Mouse (Mus musculus): Measurements from ENCODE around the gene Tceal9.
"Not testable (repeated sequence)": the region's sequence is repeated elsewhere in the genome, so short reads cannot be mapped to it uniquely, and the experiment has no call there.

Gene Tceal9

DNA sequence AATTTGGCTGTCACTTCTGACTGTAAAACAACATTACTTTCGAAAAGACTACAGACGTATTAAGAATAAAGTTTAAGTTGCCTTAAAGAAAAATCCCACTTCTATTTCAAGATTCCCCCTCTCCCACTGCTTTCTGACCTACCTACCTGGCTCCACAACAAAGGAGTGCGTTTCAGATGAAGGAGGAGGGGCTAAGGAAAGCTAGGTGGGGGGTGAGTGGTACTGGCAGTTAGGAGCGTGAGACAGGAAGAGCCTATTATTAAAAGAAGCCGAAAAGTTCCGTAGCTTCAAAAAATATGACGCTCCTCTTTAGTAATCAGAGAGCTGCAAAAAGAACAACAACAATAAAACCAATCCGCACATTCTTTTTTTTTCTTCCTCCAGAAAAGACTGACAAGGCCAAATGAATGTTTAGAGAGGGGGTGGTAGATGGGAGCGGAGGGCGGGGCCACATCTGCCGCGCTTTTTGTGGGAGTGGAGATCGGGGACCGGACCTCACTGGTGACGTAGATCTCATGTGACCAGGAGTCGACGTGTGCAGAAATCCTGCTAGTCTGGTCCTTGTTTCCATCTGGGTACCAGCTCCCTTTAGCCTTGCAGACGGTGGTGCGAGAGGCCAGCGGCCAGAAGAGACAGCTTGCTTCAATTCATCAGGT is at the start of gene Tceal9:
Tceal9 (plus strand) TSS at position 506 of the 656 bp plus-strand sequence.
- CTCF ChIA-PET: no interaction called here

DNA sequence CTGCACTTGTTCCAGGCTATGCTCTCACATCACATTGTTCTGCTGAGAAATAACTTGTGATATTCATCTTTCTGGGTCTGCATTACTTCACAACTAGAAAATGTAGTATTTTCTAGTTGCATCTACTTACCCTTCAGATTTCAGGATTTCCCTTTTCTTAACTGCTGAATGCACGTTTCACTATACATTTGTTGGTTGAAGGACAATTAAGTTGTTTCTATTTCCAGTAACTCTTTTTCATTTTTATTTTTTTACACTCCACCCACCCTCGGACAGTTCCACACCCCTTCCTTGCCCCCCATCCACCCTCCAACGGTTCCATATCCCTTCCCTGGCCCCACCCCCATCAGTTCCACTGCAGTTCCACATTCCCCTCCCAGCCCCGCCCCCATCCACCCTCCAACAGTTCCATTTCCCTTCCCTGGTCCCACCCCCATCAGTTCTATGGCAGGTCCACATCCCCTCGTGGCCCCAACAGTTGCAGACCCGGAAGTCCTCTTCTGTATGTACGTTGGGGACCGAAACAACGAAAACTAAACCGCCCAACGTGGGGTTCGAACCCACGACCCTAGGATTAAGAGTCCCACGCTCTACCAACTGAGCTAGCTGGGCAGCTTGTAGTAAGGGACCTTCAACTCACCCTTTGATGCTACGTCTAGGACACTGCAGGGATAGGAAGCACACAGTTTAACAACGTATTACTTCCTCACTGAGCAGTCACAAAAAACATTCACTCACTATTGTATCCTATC is 49.5 kb upstream of the Tceal9 start:
- CTCF ChIA-PET: no interaction called here

DNA sequence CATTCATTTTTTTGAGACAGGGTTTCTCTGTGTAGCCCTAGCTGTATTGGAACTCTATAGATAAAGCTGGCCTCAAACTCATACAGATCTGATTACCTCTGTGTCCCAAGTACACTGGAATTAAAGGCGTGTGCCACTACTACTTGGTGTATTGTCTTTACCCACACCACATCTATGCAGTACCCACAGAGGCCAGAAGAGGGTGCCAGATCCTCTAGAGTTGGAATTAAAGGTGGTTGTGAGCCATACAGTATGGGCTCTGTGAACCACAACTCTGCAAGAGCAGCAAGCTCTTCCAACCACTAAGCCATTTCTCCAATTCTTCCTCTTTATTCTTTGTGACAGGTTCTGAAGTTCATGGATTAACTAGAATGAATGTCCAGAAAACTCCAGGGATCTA is 48.0 kb upstream of the Tceal9 start:
- CTCF ChIA-PET: no interaction called here

DNA sequence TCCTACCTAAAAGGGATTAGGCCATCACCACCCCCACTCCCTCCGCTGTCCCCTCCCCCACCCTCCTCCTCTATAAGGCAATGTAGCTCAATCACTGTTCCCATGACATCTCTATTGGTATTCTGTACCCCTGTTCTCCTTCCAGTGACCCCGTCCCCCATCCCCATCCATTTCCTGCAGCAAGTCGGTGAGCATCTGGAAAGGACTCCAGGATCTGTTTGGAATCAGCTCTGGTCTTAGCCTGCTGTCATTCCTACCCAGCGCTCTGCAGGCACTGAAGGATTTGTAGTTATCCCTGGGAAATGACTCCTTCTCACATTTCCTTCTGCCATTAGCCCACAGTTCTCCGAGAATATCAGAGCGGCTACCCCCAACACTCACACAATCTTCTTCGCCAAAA is 41.6 kb upstream of the Tceal9 start:
- CTCF ChIA-PET: no interaction called here

DNA sequence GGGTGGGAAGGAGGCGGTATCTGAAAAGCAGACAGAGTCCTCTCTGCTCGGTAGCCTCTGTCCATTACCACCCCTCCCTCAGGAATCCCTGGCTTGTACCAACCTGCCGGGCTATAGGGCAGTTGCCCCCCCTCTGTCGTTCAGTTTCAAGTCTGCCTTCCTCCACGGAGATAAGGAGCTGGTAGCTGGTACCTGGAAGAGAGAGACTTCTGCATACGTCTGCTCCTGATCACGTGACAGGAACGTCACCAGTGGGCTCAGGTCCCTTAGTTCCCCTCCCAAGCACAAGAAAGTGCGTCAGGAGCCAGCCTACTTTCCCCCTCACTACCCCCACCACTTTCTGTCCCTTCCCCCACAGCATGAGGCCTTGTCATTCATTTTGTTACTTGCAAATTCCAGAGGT is 41.2 kb upstream of the Tceal9 start, which contains the start of gene Tceal5:
Tceal5 (minus strand) TSS at position 213 of the 403 bp plus-strand sequence.
- CTCF ChIA-PET: no interaction called here

DNA sequence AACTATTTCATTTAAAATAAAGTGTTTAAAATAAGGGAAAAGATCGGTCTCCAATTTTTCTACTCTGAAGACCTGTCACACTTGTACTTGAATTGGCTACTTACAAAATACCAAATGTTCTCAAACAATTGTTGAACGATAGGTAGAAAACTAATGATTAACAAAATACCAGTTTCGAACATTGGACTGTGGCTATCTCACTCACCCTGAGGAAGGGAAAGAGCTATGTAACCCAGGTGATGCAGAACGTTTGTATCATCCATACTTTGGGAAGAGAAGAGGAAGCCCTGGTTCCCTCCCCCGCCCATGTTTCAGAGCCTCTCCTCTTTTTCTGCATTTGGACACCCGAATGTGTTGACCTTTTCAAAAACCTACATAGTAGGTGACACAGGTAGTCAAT is 40.5 kb upstream of the Tceal9 start:
- CTCF ChIA-PET: no interaction called here

DNA sequence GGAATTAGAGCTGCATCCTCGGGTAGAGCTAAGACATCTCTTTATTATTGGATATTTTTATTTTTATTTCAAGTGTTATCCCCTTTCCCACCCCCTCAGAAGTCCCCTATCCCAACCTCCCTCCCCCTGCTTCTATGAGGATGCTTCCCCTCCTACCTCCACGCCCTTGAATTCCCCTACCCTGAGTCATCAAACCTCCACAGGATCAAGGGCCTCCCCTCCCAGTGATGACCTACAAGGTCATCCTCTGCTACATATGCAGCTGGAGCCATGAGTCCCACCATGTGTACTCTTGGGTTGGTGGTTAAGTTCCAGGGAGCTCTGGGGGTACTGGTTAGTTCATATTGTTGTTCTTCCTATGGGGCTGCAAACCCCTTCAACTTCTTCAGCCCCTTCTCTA is 31.5 kb upstream of the Tceal9 start:
- CTCF ChIA-PET: no interaction called here

DNA sequence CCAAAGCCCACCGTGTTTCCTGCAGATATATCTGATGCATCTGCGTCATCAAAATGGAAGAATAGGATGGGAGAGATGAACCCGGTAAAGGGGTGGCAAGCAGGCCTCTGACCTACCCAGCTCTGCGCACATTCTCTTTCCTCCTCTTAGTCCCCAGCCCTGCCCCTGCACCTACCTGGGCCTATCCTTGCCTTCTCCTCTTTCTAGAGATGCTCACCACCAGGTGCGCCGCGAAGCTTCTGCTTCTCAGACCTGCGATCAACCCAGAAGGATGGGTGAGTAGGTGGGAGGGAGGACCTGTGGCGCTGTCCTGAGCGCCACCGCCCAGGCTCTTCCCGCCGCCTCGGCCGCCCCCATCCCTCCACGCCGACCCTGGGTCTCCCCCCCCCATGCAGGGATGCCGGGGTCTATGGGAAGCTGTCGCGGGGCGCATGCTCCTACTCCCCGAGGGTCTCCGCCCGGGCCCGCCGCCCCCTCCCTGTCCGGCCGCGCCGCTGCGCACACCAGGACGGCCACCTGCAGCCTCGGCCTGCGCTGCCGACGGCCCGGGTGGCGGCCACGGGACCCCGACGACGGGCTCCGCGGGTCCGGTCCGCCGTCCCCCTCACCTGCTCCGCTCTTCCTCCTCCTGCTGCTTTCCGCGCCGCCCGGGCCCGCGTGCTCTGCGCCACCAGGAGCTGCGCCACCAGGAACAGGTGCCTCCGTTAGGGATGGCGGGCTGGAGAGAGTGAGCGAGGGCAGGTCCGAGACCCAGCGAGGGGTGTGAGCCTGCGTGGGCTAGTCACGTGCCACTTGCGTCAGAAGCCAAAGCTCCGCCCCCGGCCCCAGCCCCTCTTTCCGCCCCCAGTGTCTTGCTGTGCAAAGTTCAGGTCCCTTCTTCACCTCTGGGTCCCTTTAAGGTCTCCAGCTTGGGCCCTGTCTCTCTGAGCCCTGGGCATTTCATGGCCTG is 29.9 kb upstream of the Tceal9 start, which contains the start of the genes Tceal7 and Bex1:
Tceal7 (plus strand) TSS at position 51 of the 949 bp plus-strand sequence.
Bex1 (minus strand) TSS at position 785 of the 949 bp plus-strand sequence.
- CTCF ChIA-PET: not testable (repeated sequence)

DNA sequence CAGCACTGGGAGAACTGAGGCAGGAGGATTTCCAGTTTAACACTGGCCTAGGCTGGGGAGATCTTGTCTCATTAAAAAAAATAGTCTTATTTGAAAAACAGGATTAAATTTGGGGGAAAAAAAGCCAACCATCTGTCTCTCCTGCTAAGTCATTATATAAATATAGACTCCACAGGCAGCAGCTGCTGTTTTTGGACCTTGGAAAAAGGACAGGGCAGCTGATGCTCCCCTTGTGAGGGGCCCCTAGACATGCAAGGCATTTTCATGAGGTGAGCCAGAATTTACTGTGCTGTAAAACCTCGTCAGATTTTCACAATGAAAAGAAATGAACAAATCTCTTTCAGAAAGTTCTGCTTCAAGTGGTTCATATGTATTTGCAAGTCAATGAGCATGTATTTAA is 28.6 kb upstream of the Tceal9 start:
- CTCF ChIA-PET: no interaction called here

DNA sequence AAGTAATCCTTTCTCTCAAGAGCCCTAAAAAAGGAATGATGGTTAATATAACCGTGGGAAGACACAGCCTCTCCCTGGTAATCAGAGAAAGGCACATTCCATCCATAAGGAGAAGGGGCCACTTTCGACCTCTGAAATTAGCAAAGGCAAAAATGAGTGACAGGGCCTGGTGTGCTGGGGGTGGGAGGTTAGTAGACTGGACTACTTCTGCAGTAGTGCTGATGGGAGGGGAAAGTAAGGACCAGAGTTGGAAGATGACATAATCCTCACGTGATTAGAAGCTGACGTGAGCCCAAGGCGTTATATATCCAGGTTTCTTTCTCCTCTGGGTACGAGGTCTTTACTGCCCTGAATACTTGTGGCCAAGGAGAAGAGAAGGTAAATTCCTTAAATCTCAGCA is 21.2 kb upstream of the Tceal9 start:
- CTCF ChIA-PET: no interaction called here

DNA sequence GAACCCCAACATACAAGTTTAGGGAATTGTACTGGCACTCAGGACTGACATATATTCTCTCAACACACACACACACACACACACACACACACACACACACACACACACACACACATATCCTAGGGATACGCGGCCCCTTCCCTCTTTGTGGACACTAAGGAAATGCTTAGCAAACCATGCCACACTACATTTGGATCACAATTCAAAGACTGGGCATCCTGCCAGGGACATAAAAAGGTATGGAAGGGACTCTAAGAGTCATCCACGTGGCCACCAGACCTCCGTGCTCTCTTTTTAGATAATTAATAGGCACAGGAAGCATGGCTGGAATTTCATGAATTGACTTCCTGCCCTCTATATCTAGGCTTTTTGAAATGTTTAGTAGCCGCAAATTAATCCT is 17.1 kb upstream of the Tceal9 start:
- CTCF ChIA-PET: no interaction called here

DNA sequence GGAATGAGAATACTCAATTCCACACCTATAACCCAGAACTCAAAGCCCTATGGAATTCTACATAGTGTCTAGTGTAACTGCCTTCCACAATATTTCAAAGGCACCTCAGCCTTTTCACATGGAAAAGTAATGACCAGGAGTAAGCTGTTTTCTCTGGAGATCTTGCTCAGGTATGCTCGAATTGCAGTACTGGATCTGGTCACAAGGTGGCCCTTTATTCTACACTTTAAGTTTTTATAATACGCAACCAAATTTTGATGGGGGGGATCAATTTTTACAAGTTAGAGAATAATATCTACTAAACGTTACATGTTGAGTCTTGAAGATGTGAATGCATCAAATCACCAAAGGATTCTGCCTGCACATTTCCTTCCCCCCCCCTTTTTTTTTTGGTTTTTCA is 6.8 kb upstream of the Tceal9 start:
- CTCF ChIA-PET: no interaction called here

DNA sequence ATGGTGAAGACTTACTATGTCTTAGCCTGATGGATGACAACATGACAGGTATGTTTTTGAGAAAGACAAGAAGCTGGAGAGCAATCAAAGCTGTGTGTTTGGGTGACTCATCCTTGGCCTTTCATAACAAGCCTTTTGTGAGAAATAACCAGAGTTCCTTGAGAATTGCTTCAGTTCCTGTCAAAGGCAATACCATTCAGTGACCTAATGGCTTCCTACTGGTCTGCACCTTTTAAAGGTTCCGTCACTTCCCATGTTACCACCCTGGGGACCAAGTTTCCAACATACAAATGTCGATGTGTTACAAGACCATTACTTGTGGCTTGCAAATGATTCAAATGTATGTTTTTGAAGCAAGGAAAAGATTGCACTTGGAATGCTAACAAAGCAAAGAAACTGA is 1.7 kb upstream of the Tceal9 start:
- CTCF ChIA-PET: no interaction called here

DNA sequence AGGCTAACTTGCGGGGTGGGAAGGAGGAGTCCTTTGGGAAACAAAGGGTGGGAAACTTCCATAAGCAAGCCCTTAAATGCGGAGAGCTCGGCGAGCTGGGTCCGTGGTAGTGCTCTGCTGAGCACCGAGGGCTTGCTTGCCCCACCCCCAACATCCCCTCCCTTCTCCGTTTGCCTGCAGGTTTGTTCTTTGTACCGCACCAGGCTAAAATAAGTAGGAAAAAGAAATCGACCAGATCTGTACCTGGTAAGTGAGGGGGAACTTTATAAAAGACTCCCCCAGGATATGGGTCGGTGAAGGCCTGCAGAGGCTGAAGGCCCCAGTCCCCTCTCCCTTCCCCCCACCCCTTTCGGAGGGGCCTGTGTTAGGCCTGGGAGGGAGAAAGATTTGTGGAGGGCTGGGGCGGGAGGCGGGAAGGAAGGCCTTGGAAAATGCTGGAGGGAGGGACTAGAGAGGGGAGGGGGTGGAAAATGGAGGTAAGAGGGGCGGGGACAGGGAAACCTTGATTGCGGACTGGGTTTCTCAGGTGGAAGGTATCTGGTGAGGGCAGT is 717 bp downstream of the Tceal9 start:
- CTCF ChIA-PET: no interaction called here

DNA sequence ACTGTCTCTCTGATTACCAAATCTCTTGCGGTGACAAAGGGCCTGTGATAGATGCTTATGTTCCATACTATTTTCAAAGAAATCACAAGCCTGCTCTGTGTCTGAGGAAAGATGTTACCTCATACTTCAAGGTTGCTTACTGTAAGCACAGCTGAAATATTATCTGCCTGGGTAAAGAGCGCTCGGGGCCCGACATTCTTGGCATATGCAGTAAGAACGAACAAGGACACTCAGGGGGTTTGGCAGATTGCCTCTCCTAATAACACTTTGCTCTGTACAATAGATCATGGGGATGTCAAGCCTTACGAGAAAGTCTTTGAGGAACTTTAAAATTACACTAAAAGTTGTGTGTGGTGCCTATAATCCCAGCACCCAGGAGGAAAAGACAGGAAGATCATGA is 3.9 kb downstream of the Tceal9 start:
- CTCF ChIA-PET: no interaction called here

DNA sequence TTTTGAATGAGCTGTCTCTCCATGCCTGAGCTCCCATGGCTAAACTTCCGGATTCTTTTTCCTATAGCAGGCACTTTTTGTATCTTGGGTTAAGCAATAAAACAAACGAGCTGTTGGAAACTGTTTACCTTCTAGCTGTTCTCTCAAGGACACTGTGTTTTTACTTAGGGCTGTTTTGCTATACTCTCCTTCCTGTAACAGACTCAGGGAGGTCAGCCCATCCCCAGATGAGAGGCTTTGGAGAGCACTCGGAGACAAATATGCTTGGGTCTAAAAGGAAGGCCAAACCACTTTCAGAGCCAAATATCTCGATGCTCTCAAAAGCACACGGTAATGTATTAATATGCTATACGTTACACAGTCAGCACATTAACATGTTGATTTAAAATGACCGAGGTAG is 4.8 kb downstream of the Tceal9 start:
- CTCF ChIA-PET: no interaction called here

DNA sequence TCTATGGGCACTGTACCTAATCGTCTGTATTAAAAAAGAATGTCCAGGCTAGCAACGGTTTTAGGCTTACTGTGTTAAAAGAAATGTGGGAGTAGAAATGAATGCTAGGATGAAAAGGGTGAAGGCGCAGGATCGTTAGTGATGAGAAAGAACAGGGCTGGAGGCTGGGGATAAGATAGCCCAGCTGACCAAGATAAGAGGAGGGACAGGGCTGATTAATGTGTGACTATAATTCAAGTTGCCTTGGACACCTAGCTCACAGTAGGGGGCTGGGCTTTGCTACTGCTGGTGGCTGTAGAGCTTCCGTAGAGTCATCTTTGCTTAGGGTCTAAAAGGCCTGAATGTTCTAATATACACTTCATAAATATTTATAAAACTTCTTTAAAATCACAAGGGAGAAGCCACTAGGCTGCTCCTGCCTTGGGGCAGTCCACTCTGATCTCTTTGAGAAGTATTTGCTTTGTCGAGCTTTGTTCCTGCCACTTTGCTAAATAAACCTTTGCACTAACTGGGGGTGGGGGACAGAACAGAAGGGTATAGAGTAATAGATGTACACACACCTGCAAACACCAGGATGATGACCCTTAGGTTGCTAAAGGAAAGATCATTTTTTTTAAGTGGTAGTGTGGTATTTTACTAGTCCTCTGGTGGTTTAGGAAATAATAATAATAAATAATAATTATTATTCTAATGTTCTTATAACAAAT is 7.3 kb downstream of the Tceal9 start:
- CTCF ChIA-PET: no interaction called here

DNA sequence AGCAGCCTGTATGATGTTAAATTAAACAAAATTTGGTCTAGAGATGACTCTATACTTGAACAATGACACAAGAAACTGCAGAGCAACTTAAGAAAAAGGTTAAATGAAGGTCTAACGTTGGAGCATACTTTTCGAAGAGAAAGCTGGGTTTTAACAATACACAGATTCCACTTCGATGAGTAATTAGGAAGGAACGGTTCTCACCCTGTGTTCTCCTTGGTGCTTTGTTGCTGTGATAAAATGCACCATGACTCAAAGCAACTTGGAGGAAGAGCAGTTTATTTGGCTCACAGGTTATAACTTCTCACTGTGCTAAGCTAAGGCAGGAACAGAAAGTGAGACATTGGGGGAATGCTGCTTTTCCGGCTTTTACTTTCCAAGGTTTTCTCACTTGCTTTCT is 22.8 kb downstream of the Tceal9 start:
- CTCF ChIA-PET: no interaction called here

DNA sequence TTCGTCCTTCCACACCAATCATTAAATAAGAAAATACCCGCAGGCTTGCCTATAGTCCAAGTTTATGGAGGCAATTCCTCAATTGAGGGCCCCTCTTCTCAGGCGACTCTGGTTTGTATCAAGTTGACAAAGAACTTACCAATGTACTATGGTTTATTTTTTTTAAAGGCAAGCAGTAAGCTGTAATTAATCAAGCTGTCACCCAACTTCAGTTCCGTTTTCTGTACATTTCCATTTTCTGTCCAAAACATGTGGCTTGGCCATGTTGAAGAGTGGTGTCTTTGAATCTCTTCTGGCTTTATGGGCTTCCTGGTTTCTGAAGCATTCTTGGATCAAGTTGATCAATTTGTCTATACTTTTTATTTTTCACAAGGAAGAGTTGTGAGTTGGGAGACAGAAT is 23.3 kb downstream of the Tceal9 start:
- CTCF ChIA-PET: no interaction called here

DNA sequence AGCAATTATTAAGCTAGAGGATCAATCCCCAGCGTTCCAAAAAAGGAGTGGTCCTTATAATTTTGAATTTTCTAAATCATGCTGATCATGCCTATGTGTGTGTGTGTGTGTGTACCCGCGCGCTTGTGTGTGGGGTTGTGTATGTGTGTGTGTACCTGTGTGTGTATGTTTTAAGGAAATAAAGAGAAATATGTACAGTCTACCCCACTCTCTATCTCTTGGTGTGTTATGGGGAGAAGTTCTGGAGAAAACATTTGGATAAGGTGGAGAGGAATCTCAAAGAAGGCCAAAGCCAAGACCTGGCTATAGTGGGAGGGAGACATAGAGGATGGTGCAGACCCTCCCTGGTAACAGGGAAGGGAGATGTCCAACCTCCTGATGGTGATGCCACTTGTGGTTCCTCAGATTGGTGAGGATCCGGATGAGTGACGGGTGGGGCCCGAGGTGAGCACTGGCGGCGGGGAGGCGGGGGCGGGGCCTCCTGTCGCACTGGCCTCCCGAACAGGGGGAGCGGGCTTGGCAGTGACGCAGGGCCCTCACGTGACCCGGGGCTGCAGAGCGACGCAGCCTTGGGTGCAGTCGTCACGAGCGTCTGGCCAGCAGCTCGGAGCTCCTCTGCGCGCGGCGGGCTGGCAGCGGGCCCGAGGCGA is 25.0 kb downstream of the Tceal9 start, which contains the start of gene Bex3:
Bex3 (plus strand) TSS at position 511 of the 650 bp plus-strand sequence.
- CTCF ChIA-PET: not testable (repeated sequence)

Data from spleen, embryonic (tissue).